Mouse (Mus musculus): ENCODE results near the gene Rpl36al. TPM values are rescaled to one million over a fixed set of nuclear protein-coding genes. Genes with fewer than 3 reads are reported as not detected.

The Rpl36al gene
- 100 to 1,000 TPM; 209 to 241 TPM for total RNA-seq (2023)

DNA sequence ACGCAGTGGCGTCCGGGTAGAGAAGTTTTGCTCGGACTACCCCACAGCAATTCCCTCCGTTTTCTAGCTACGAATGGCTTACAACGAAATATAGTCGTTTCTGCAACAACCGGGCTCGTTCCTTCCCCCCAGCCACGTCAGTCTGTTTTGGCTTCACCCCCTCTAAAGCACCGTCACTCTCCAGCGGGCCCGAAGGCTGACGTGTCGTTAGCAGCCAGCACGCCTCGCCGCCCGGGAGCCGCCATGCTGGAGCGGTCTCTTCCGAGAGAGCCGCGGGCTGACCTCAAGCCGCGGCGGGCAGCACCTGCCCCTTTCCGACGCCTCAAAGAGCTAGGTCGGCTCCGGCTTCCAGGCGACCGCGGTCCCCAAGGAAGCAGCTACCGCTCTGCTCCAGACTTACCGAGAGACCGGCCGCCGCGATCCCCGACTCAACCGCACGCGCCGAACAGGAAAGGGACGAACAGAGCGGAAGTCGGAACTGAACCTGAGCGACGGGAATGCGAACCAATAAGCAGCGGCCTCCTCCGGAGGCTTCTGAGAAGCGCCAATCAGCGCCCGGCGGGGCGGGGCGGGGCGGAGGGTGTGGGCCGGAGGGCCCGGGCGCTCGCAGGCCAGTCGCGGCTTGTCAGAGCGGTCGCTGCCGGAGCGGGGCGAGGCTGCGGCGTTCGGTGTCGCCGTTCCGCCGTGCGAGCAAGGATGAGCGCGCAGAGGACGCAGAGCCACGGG, at the start of gene Rpl36al, which contains the start of gene Mgat2:
Gene Rpl36al (minus strand): TSS at position 501 of the 726 bp plus-strand sequence.
Gene Mgat2 (plus strand): TSS at position 575 of the 726 bp plus-strand sequence.

DNA sequence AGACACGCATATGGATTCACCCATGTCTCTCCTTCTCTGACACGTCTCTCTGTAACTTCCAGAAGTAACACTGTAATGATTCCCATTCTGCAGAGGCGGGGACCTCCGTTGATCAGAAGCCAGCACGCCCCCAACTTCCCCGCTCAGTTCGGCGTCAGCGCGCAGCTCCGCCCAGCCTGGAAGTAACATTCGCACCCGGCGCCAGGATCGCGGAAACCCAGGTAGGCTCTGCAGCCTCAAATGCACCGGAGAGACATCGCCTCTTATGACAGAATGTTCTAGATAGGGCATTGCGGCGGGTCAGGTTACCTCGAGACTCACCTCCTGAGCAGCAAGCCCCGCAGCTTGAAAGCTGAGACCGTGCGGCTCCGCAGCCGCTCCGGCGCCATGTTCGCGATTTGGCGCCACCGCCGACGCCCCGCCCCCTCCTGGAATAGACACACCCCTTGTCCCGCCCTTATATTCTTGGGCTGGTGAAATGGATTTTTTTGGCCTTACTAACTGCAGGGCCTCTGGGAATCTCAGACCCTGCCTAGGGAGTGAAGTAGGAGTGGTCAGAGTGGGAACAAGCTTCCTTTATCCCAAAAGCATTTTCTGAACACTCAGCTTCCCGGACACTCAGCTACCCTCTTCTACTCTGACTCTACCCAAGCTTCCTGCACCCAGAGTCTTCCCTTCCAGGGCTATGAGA, 44.0 kb upstream of the Rpl36al start, which contains the start of gene Pole2:
Gene Pole2 (minus strand): TSS at position 420 of the 691 bp plus-strand sequence.

DNA sequence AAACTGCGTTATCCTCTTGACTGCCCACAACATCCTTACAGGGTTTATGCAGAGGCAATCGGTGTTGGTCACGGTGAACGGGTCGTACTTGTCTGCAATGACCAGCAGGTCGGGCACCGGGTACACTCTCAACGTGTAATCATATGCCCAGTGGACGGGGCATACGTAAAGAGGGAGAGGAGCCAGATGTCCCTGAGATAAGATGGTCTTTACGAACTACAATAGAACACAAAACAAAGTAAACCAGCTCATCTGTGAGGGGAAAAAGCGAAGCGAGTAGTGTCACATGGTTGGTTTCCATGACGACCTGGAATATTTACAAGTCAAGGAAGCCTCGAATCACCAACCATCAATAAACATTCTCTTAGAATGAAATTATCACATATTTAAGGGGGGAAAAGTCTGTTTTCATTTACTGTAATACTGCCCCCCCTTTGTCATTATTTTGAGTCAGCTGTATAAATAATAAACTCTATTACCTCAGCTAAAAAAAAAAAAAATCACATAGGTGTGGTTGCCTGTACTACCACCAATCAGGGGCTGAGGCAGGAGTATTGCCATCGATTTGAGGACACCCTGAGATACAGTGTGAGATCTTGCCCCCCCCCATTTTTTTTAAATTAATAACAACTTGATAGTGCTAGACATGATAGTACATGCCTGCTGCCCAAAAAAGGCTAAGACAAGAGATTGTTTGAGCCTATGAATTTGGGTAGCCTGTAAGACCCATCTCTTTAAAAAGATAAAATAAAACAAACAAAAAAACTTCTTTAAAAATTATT, 20.4 kb upstream of the Rpl36al start, which contains the start of gene Gm49384:
Gene Gm49384 (minus strand): TSS at position 216 of the 782 bp plus-strand sequence.

GRCm38 (mm10) chr12:69198164-69198535, 14.3 kb upstream of the Rpl36al start, which contains the start of gene Dnaaf2:
TSS of gene Dnaaf2 (minus strand) at chr12:69198429.

GRCm38 (mm10) chr12:69196444-69197377, 12.8 kb upstream of the Rpl36al start, which contains the start of gene Gm49383:
TSS of gene Gm49383 (minus strand) at chr12:69197104.

DNA sequence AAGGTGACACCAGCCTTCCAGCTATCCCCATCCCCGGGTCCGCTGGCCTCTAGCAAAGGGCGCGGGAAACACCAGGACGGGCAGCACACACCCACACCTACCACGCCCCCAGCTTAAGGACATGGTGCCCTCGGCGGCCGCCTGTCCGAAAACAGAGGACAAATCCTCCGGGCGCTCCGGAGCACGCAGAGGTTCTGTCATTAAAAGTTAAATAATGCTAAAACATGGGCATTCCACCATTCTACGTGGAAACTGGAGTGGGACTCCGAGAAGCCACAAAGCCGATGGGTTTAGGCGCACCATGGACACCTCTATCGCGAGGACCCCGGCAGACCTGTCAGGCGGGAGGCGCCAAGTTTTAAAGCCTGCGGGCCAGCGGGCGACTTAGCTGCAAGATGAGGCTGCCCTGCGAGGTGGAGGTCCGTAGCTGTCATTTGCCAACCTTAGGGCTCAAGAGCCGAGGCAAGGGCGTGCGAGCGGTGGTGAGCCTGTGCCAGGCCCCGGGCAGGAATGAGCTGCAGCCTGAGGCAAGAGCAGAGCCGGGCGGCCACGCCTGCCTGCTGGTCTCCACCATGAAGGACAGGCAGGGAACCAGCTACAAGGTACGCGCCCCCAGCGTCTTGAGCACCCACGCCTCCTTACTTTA, 15.3 kb downstream of the Rpl36al start, which contains the start of gene Lrr1:
Gene Lrr1 (plus strand): TSS at position 354 of the 646 bp plus-strand sequence.

DNA sequence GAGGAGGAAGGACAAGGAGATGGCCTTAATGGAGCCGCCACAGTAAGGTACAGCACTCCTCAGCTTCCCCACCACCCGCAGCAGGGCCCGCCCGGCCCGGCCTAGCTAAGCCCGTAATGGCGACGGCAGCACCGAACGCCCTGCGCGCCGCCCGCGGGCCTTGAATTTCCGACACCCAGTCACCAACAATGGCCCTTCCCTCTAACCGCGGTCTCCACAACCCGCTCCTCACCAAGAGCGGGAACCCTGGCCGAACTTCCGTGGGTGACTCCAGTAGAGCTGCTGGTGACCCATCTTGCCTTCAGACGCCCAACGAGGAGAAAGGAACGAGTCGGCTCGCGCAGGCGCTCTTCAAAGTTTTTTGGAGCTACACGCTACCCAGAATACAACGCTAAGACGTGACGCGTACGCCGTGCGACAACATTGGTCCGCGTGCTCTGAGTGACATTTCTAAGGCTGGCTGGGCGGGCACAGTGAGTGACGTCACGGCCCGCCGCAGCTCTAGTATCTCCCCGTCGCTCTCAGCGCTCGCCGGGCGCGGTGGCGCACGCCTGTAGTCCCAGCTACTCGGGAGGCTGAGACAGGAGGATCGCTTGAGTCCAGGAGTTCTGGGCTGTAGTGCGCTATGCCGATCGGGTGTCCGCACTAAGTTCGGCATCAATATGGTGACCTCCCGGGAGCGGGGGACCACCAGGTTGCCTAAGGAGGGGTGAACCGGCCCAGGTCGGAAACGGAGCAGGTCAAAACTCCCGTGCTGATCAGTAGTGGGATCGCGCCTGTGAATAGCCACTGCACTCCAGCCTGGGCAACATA, 24.9 kb downstream of the Rpl36al start, which contains the start of gene Rps29:
Gene Rps29 (minus strand): TSS at position 422 of the 813 bp plus-strand sequence.

Other genes starting within 250 kb of the Rpl36al start
- gene Rps29, start 24.9 kb downstream of the Rpl36al start, total RNA-seq (2023), result 1,000 to 10,000 TPM; 1,464 to 1,683 TPM
- 1 to 10 TPM; 4.1 to 5.5 TPM for gene Lrr1, start 15.3 kb downstream of the Rpl36al start, total RNA-seq (2023)
- gene Mgat2, start 74 bp upstream of the Rpl36al start, total RNA-seq (2023), result 10 to 100 TPM; 27.9 to 31.4 TPM
- gene Gm49383, start 13.0 kb upstream of the Rpl36al start, total RNA-seq (2023), result 1 to 10 TPM; 3.9 to 7.7 TPM
- gene Dnaaf2, start 14.3 kb upstream of the Rpl36al start, total RNA-seq (2023), result 1 to 10 TPM in 1 of 2 experiments, under 1 TPM in 1; 0.82 to 2.5 TPM
- 1 to 10 TPM; 4.4 to 6.1 TPM for gene Gm49384, start 20.2 kb upstream of the Rpl36al start, total RNA-seq (2023)
- gene Pole2, start 44.1 kb upstream of the Rpl36al start, total RNA-seq (2023), result 1 to 10 TPM; 8.2 to 8.4 TPM
- 1 to 10 TPM in 1 of 2 experiments, under 1 TPM in 1; 0.64 to 1.0 TPM for gene Klhdc1, start 57.1 kb upstream of the Rpl36al start, total RNA-seq (2023)
- gene Klhdc2, start 112.6 kb upstream of the Rpl36al start, total RNA-seq (2023), result 10 to 100 TPM; 21.0 to 24.6 TPM
- 10 to 100 TPM; 31.1 to 40.9 TPM for gene Nemf, start 173.1 kb upstream of the Rpl36al start, total RNA-seq (2023)
- gene Arf6, start 188.1 kb upstream of the Rpl36al start, total RNA-seq (2023), result 100 to 1,000 TPM; 134 to 152 TPM
- under 1 TPM; 0.62 to 0.66 TPM for gene Gm9887, start 188.4 kb upstream of the Rpl36al start, total RNA-seq (2023)